Mouse (Mus musculus): ENCODE measurements at regions not wholly inside any gene's neighbourhood (a gene's known extent, or its start where the extent isn't known, plus 50 kb on each side); places are given as distances from the start of the nearest gene placed in this dataset.

- TF ChIP-seq POLR2A (IDR thresholded peaks at IDR 0.05; ENCODE audit: borderline replicate concordance, insufficient read depth, low read length) (no peak), CTCF (IDR thresholded peaks at IDR 0.05; ENCODE audit: borderline replicate concordance, insufficient read depth, low read depth, low read length) (no peak)
Measured at GRCm38 (mm10) chr1:194034199-194034883, 583.7 kb upstream of the Plxna2 start.
